Mouse (Mus musculus) layer of hippocampus, adult 2 months (tissue): ENCODE results near the gene Asic3. TPM values are rescaled to one million over a fixed set of nuclear protein-coding genes. Genes with fewer than 3 reads are reported as not detected.
A peak's percentile ranks its signal among the peaks of the same experiment; 100 is the strongest.
"Not testable (repeated sequence)": the region's sequence is repeated elsewhere in the genome, so short reads cannot be mapped to it uniquely, and the experiment has no call there.

ENCODE experiments used
- DNase-seq, 2 experiments: peaks; one replicate each; pipeline ENCODE4 v3.0.0; 2022; ENCODE audit warnings: low spot score in 2 of 2
- H3K27ac ChIP-seq: fragments of 200-600 bp; 2 replicates; pipeline ENCODE4 v1.8.1; 2022
- H3K4me3 ChIP-seq: fragments of 200-600 bp; 2 replicates; pipeline ENCODE4 v1.8.1; 2022; ENCODE audit warnings: mild to moderate bottlenecking
- CTCF ChIP-seq: fragments of 200-600 bp; conservative IDR thresholded peaks from 2 replicates; pipeline ENCODE4 v1.8.1; 2022; ENCODE audit warnings: antibody characterized with exemption, mild to moderate bottlenecking, moderate library complexity
- total RNA-seq, 2 experiments: library from RNA; stranded (reverse); gene quantifications; 2 replicates each; pipeline ENCODE4 v1.2.3; 2021

Asic3 gene
- total RNA-seq, 2 experiments from 2014 or later: 0.20 to 0.39 TPM

GRCm38 (mm10) chr5:24392724-24393123, 20.5 kb upstream of the Asic3 start:
- no peak overlapping the region for H3K27ac ChIP-seq
- DNase-seq: no peak
- no peak overlapping the region for H3K4me3 ChIP-seq
- TF ChIP-seq CTCF: no peak

GRCm38 (mm10) chr5:24393392-24393997, 19.7 kb upstream of the Asic3 start, which contains the start of gene Abcb8:
Gene Abcb8, plus strand, starts transcription at chr5:24393663.
- Histone ChIP-seq H3K27ac (peak within 1 kb of the TSS; percentile 99), H3K4me3 (peak within 1 kb of the TSS; percentile 88)
- peak; percentile 87 for DNase-seq
- peak; percentile 95 for TF ChIP-seq CTCF

- peak; percentile 83 for TF ChIP-seq CTCF
- DNase-seq: peak; percentile 93 to 97
- Histone ChIP-seq H3K27ac (peak overlapping the region; percentile 99), H3K4me3 (peak overlapping the region; percentile 88)
Measured at GRCm38 (mm10) chr5:24394165-24394894, 18.9 kb upstream of the Asic3 start.

GRCm38 (mm10) chr5:24396254-24396653, 16.9 kb upstream of the Asic3 start:
- H3K27ac ChIP-seq, H3K4me3 ChIP-seq, DNase-seq: not testable (repeated sequence)
- peak; percentile 64 for TF ChIP-seq CTCF

GRCm38 (mm10) chr5:24399686-24400085, 13.5 kb upstream of the Asic3 start:
- Histone ChIP-seq H3K4me3 (no peak overlapping the region), H3K27ac (no peak overlapping the region)
- no peak for DNase-seq
- TF ChIP-seq CTCF: no peak

- Histone ChIP-seq H3K4me3 (no peak overlapping the region), H3K27ac (no peak overlapping the region)
- no peak for DNase-seq
- no peak for TF ChIP-seq CTCF
Measured at GRCm38 (mm10) chr5:24400362-24400761, 12.8 kb upstream of the Asic3 start.

- Histone ChIP-seq H3K27ac (no peak overlapping the region), H3K4me3 (no peak overlapping the region)
- no peak for TF ChIP-seq CTCF
- no peak for DNase-seq
Measured at GRCm38 (mm10) chr5:24400911-24401605, 12.1 kb upstream of the Asic3 start.

- no peak for TF ChIP-seq CTCF
- no peak for DNase-seq
Measured at GRCm38 (mm10) chr5:24401969-24402368, 11.2 kb upstream of the Asic3 start.

GRCm38 (mm10) chr5:24404594-24405360, 8.4 kb upstream of the Asic3 start:
- H3K27ac ChIP-seq: peak overlapping the region; percentile 62
- H3K4me3 ChIP-seq: no peak overlapping the region
- DNase-seq: peak in 1 of 2 experiments; percentile 39
- no peak for TF ChIP-seq CTCF

More at GRCm38 (mm10) chr5:24401969-24402368, 11.2 kb upstream of the Asic3 start:
- Histone ChIP-seq H3K27ac (no peak overlapping the region), H3K4me3 (no peak overlapping the region)

GRCm38 (mm10) chr5:24405389-24405876, 7.8 kb upstream of the Asic3 start:
- Histone ChIP-seq H3K27ac (peak overlapping the region; percentile 62), H3K4me3 (no peak overlapping the region)
- TF ChIP-seq CTCF: no peak
- no peak for DNase-seq

- H3K4me3 ChIP-seq: no peak overlapping the region
- H3K27ac ChIP-seq: peak overlapping the region; percentile 19; the same call in 1 of the 2 replicates
- no peak for TF ChIP-seq CTCF
- no peak for DNase-seq
Measured at GRCm38 (mm10) chr5:24408651-24409050, 4.5 kb upstream of the Asic3 start.

GRCm38 (mm10) chr5:24409466-24409865, 3.7 kb upstream of the Asic3 start:
- TF ChIP-seq CTCF: no peak
- Histone ChIP-seq H3K27ac (peak overlapping the region; percentile 19; the same call in 1 of the 2 replicates), H3K4me3 (no peak overlapping the region)
- no peak for DNase-seq
